Mouse (Mus musculus) CH12.LX (cell line): ENCODE measurements around the gene Cdadc1.

Experiments used
- CHD1 ChIP-seq: IDR thresholded peaks from 2 replicates; pipeline ENCODE4 v1.6.1; 2012; ENCODE audit warnings: low read depth, low read length, improper control_type of control experiment, inconsistent platforms
- CTCF ChIP-seq, 2 experiments: IDR thresholded peaks in 1 of 2; conservative IDR thresholded peaks in 1 of 2; 2 replicates each; pipeline ENCODE4 v1.5.1; 2011 to 2012; ENCODE audit warnings: low read depth in 2 of 2, low read length in 2 of 2, improper control_type of control experiment in 1 of 2, inconsistent platforms in 1 of 2, mild to moderate bottlenecking in 1 of 2, moderate library complexity in 1 of 2
- NELFE ChIP-seq: IDR thresholded peaks from 2 replicates; pipeline ENCODE4 v1.6.1; 2011; ENCODE audit warnings: low read depth, low read length, improper control_type of control experiment
- POLR2A ChIP-seq: IDR thresholded peaks from 2 replicates; pipeline ENCODE4 v1.6.1; 2011; ENCODE audit warnings: low read depth, mild to moderate bottlenecking, improper control_type of control experiment, low read length
- SIN3A ChIP-seq: IDR thresholded peaks from 2 replicates; pipeline ENCODE4 v1.6.1; 2012; ENCODE audit warnings: low read length, improper control_type of control experiment, inconsistent platforms
- SMC3 ChIP-seq: IDR thresholded peaks from 2 replicates; pipeline ENCODE4 v1.6.1; 2011; ENCODE audit warnings: low read depth, low read length, improper control_type of control experiment
- USF2 ChIP-seq: conservative IDR thresholded peaks from 2 replicates; pipeline ENCODE4 v1.6.1; 2011; ENCODE audit warnings: low read depth, low read length, improper control_type of control experiment
- ZMIZ1 ChIP-seq: IDR thresholded peaks from 2 replicates; pipeline ENCODE4 v1.6.1; 2012; ENCODE audit warnings: low read depth, mild to moderate bottlenecking, inconsistent platforms, low read length, improper control_type of control experiment

DNA sequence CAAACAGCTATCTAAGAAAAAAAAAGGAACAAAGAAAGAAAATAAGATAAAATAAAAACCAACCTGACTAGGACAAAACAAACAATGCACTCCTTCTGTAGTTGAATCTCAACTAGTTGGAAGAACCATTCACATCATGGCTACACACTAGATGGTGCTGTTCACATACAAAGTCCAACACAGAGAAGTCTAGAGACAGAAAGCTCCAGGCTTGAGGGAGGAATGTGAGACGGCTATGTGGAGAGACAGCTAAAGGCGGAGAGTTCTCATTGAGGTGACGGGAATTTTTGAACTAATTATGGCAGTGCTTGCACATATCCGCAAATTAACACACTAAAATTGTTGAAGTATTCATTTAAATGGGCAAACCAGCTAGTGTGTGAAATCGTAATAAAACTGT lies 43.7 kb downstream of the Cdadc1 start:
- TF ChIP-seq ZMIZ1 (no peak), POLR2A (no peak), SMC3 (peak; percentile 61), CTCF (conservative IDR thresholded peaks at IDR 0.05 in 1 of 2, IDR thresholded peaks at IDR 0.05 in 1 of 2; ENCODE audit: low read depth in 2 of 2, low read length in 2 of 2) (peak in 1 of 2 experiments; percentile 71; a peak in 2 of 4 replicates), NELFE (no peak), CHD1 (no peak), USF2 (no peak), SIN3A (no peak)
